In the genomic region with DNA sequence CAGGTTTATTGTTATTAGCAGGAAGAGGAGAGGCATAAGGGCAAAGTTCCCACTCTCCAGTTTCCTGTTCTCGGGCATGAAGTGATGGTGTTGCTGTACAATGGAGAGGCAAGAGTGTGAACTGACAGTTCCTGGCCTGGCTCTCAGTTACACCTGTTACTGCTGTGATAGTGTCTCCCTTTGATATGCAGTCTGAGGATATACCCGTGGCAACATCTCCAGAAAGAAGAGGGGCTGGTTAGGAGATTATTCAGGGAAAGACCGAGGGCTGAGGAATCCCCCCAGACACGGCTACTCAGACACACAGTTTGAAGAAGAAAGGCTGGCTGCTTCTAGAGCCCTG, we compare ENCODE assay signal across 22 mouse cellular contexts.
"Had no signal": no experiment of that assay in that cellular context is flagged by ENCODE, and none has a peak within 500 bp of the region (broad histone marks: within the 10 kb centered on the region; RNA-seq: fewer than 3 reads in every experiment).

No protein-coding gene starts in this region.

- H3K9me3 ChIP-seq: liver, embryonic 13.5 days; liver, embryonic 15.5 days; lung, embryonic 15.5 days had no signal

- H3K4me1 ChIP-seq: liver, embryonic 13.5 days; liver, embryonic 15.5 days; lung, embryonic 15.5 days; megakaryocyte, embryonic 14.5 days; neural tube, embryonic 12.5 days had no signal

- H3K27me3 ChIP-seq: liver, embryonic 13.5 days; liver, embryonic 15.5 days; lung, embryonic 15.5 days; megakaryocyte, embryonic 14.5 days; neural tube, embryonic 12.5 days had no signal

- H3K27ac ChIP-seq: liver, embryonic 13.5 days; liver, embryonic 15.5 days; lung, embryonic 15.5 days; macrophage; neural tube, embryonic 12.5 days had no signal

- H3K4me2 ChIP-seq: liver, embryonic 11.5 days; liver, embryonic 13.5 days; liver, embryonic 15.5 days; lung, embryonic 15.5 days; neural tube, embryonic 12.5 days had no signal

- ATAC-seq: liver, postnatal 0 days; lung, postnatal 0 days had no signal

- H3K36me3 ChIP-seq: liver, embryonic 13.5 days; liver, embryonic 15.5 days; lung, embryonic 15.5 days; neural tube, embryonic 12.5 days had no signal

- H3K9ac ChIP-seq: liver, embryonic 13.5 days; liver, embryonic 15.5 days; liver, postnatal 0 days; lung, embryonic 15.5 days; neural tube, embryonic 12.5 days had no signal

- H3K4me3 ChIP-seq: liver, embryonic 13.5 days; liver, embryonic 15.5 days; lung, embryonic 15.5 days; megakaryocyte, embryonic 14.5 days; myocyte; neural tube, embryonic 12.5 days had no signal

- DNase-seq: liver; liver, embryonic 13.5 days; liver, postnatal 0 days; lung, adult 2 months; lung, postnatal 14 days; lung, postnatal 36 days; retina, postnatal 1 day; right cerebral cortex, adult 18-20 months; right cerebral cortex, postnatal 25 days; right cerebral cortex, postnatal 4 days; spleen, adult 18-20 months; thymus, adult 2 months; thymus, postnatal 25 days; thymus, postnatal 4 days had no signal
